Mouse (Mus musculus): ENCODE results near the gene Sap18. TPM values are rescaled to one million over a fixed set of nuclear protein-coding genes. Genes with fewer than 3 reads are reported as not detected.
"Not testable (repeated sequence)": the region's sequence is repeated elsewhere in the genome, so short reads cannot be mapped to it uniquely, and the experiment has no call there.

Sap18 gene
- 10 to 100 TPM; 54.8 to 73.6 TPM for total RNA-seq (2021)
- long read RNA-seq, experiment 1, full-length matches to known transcripts, result 54 of 57 reads
- long read RNA-seq, experiment 1, partial matches to known transcripts, result 0 of 57 reads
- long read RNA-seq, experiment 1, other reads (novel, unspliced or antisense), result 3 of 57 reads
- long read RNA-seq, experiment 2, full-length matches to known transcripts, result 74 of 80 reads
- long read RNA-seq, experiment 2, partial matches to known transcripts, result 1 of 80 reads
- long read RNA-seq, experiment 2, other reads (novel, unspliced or antisense), result 5 of 80 reads

GRCm38 (mm10) chr14:57797991-57798931 is at the start of gene Sap18:
Gene Sap18, plus strand, starts transcription at chr14:57798180.
- peak; percentile 98 for DNase-seq
- no peak for TF ChIP-seq CTCF (IDR thresholded peaks at IDR 0.05)
- intact Hi-C loops (cut with DNase I), result loop anchor here (1.0 to 5.0 kb wide), 2 partner anchors 52 to 116 kb away; partner anchors contain the start of gene Gm49361
- H3K27ac ChIP-seq, result peak within 1 kb of the TSS; percentile 92
- peak within 1 kb of the TSS; percentile 96 for H3K4me3 ChIP-seq

- Histone ChIP-seq H3K27ac (no peak overlapping the region), H3K4me3 (no peak overlapping the region)
- no peak for TF ChIP-seq CTCF (IDR thresholded peaks at IDR 0.05)
- DNase-seq, result no peak
- intact Hi-C loops (cut with DNase I), result loop anchor here (10.0 kb wide), 1 partner anchor 65 kb away; no protein-coding TSS in a partner anchor
Observed at GRCm38 (mm10) chr14:57749501-57749900, 48.5 kb upstream of the Sap18 start.

GRCm38 (mm10) chr14:57751006-57751405 is 47.0 kb upstream of the Sap18 start:
- DNase-seq; H3K4me3 ChIP-seq; intact Hi-C loops (cut with DNase I); H3K27ac ChIP-seq: not testable (repeated sequence)

GRCm38 (mm10) chr14:57753351-57753992 is 44.5 kb upstream of the Sap18 start:
- Histone ChIP-seq H3K4me3 (no peak overlapping the region), H3K27ac (peak overlapping the region; percentile 38)
- no peak for DNase-seq
- TF ChIP-seq CTCF (IDR thresholded peaks at IDR 0.05), result no peak
- intact Hi-C loops (cut with DNase I), result no loop called here

GRCm38 (mm10) chr14:57755661-57756060 is 42.3 kb upstream of the Sap18 start:
- DNase-seq, result no peak
- no peak for TF ChIP-seq CTCF (IDR thresholded peaks at IDR 0.05)
- intact Hi-C loops (cut with DNase I), result no loop called here
- no peak overlapping the region for H3K27ac ChIP-seq
- H3K4me3 ChIP-seq, result no peak overlapping the region

GRCm38 (mm10) chr14:57756094-57756493 is 41.9 kb upstream of the Sap18 start:
- DNase-seq, result no peak
- Histone ChIP-seq H3K4me3 (no peak overlapping the region), H3K27ac (no peak overlapping the region)
- intact Hi-C loops (cut with DNase I), result no loop called here
- TF ChIP-seq CTCF (IDR thresholded peaks at IDR 0.05), result no peak

GRCm38 (mm10) chr14:57758237-57758636 is 39.7 kb upstream of the Sap18 start, which contains the start of gene Lats2:
Gene Lats2, minus strand, starts transcription at chr14:57758388.
- Histone ChIP-seq H3K27ac (no peak within 1 kb of the TSS), H3K4me3 (no peak within 1 kb of the TSS)
- no peak for TF ChIP-seq CTCF (IDR thresholded peaks at IDR 0.05)
- no peak for DNase-seq
- intact Hi-C loops (cut with DNase I), result no loop called here

GRCm38 (mm10) chr14:57760447-57761412 is 37.2 kb upstream of the Sap18 start:
- TF ChIP-seq CTCF (IDR thresholded peaks at IDR 0.05), result no peak
- intact Hi-C loops (cut with DNase I), result no loop called here
- DNase-seq, result no peak
- Histone ChIP-seq H3K4me3 (no peak overlapping the region), H3K27ac (peak overlapping the region; percentile 38)

GRCm38 (mm10) chr14:57769102-57769501 is 28.9 kb upstream of the Sap18 start:
- Histone ChIP-seq H3K27ac (no peak overlapping the region), H3K4me3 (no peak overlapping the region)
- no peak for TF ChIP-seq CTCF (IDR thresholded peaks at IDR 0.05)
- DNase-seq, result no peak
- intact Hi-C loops (cut with DNase I), result no loop called here

GRCm38 (mm10) chr14:57772157-57772815 is 25.7 kb upstream of the Sap18 start:
- intact Hi-C loops (cut with DNase I), result no loop called here
- TF ChIP-seq CTCF (IDR thresholded peaks at IDR 0.05), result no peak
- Histone ChIP-seq H3K27ac (no peak overlapping the region), H3K4me3 (no peak overlapping the region)
- DNase-seq, result no peak

GRCm38 (mm10) chr14:57787406-57787805 is 10.6 kb upstream of the Sap18 start:
- DNase-seq, result no peak
- H3K27ac ChIP-seq, result no peak overlapping the region
- no peak for TF ChIP-seq CTCF (IDR thresholded peaks at IDR 0.05)
- no peak overlapping the region for H3K4me3 ChIP-seq
- intact Hi-C loops (cut with DNase I), result no loop called here

Measured in gastrocnemius, adult 2 months (tissue).